Mouse (Mus musculus) stomach, embryonic 15.5 days (tissue): ENCODE measurements around the gene 1190002N15Rik. TPM values are rescaled to one million over a fixed set of nuclear protein-coding genes. Genes with fewer than 3 reads are reported as not detected.

Experiments used
- ATAC-seq: fragments of 200-750 bp; cut with Nextera tagmentation; 2 replicates; pipeline ENCODE4 v1.8.0; 2017; ENCODE audit warnings: low read depth, moderate number of reproducible peaks, moderate TSS enrichment; ENCODE audit not compliant: insufficient read depth, low FRiP score
- H3K27ac ChIP-seq: fragments of 300-500 bp; sonication (generic); 2 replicates; pipeline ENCODE4 v1.5.1; 2015; ENCODE audit warnings: mild to moderate bottlenecking, inconsistent platforms
- H3K27me3 ChIP-seq: fragments of 300-500 bp; sonication (generic); replicated peaks from 2 replicates; pipeline ENCODE4 v1.6.1; 2015; ENCODE audit warnings: inconsistent platforms
- H3K36me3 ChIP-seq: fragments of 300-500 bp; sonication (generic); 2 replicates; pipeline ENCODE4 v1.6.1; 2015; ENCODE audit warnings: inconsistent platforms
- H3K4me1 ChIP-seq: fragments of 300-500 bp; sonication (generic); 2 replicates; pipeline ENCODE4 v1.6.1; 2015; ENCODE audit warnings: inconsistent platforms
- H3K4me2 ChIP-seq: fragments of 300-500 bp; sonication (generic); 2 replicates; pipeline ENCODE4 v1.6.1; 2015; ENCODE audit warnings: mild to moderate bottlenecking, inconsistent platforms
- H3K4me3 ChIP-seq: fragments of 300-500 bp; sonication (generic); replicated peaks from 2 replicates; pipeline ENCODE4 v1.5.1; 2015; ENCODE audit warnings: inconsistent platforms
- H3K9ac ChIP-seq: fragments of 300-500 bp; sonication (generic); 2 replicates; pipeline ENCODE4 v1.6.1; 2015; ENCODE audit warnings: inconsistent platforms
- H3K9me3 ChIP-seq: fragments of 300-500 bp; sonication (generic); 2 replicates; pipeline ENCODE4 v1.6.1; 2016; ENCODE audit warnings: inconsistent platforms
- WGBS: fragments of 180-500 bp; shearing (Covaris S2); methylation state at CpG from one replicate; pipeline ENCODE4 v1.1.7; 2015; 5-methylcytosine and 5-hydroxymethylcytosine counted together
- polyA plus RNA-seq: library from polyadenylated mRNA; unstranded; fragments of >200 nt; fragmentation: Nextera tagmentation; extraction: Ambion mirVana; gene quantifications from 2 replicates; pipeline ENCODE4 v1.2.1, GENCODE M21; 2015

The 1190002N15Rik gene
- polyA plus RNA-seq, 1 experiment from 2014 or later = 23.0 TPM

DNA sequence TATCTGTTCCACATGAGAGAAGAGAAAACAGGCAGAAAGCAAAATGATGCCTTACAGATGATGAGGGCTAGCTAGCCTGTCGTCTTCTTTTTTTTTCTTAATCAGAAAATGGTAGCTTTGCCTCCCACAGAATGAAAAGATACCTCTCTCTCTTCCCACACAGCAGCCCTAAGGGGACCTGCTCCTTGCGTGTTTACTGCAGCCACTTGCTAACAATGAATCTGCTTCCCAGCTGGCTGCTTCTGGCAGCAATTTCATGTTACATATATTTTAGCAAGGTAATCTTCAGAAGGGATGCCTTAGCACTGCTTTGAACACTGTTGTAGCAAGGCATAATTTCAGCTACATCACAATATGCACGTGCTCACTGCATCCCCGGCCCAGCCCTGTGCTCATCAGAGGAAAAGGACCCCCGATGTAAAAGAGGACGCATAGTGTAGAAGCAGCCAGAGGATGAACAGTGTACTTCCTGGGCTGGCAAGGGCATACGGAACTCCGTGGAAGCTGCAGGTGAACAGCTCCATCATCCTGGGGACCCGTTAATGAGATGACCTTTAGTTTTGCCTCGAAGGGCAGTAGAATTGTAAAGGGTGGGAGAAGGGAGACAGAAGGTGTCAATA is 64.8 kb downstream of the 1190002N15Rik start:
- no peaks in the 10 kb centered on the region for H3K36me3 ChIP-seq
- H3K27ac ChIP-seq = no peak overlapping the region
- no peaks in the 10 kb centered on the region for H3K4me1 ChIP-seq
- H3K9me3 ChIP-seq = no peaks in the 10 kb centered on the region
- no peak overlapping the region for H3K4me3 ChIP-seq
- ATAC-seq = no peak
- H3K9ac ChIP-seq = no peak overlapping the region
- H3K27me3 ChIP-seq = no peaks in the 10 kb centered on the region
- no peak overlapping the region for H3K4me2 ChIP-seq
- 51% methylated on average over 10 of the region's 10 CpGs for WGBS

DNA sequence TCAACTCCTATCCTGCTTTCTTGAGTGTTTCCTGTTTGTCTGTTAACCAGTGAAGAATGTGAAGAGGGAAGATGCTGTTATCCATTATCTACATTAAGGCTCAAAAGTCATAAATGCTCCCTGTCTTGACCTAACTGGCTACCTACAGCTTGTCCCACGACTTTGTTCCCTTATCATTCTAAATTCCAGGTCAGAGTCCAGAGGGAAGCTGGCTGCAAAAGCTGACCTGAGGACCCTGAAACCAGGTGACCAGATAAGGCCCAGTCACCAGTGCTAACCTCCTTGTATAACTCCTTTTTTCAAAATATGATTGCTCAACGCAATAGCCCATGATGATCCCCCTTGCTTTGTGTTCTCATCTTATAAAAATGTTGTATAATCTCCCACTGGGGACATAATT is 66.4 kb downstream of the 1190002N15Rik start:
- ATAC-seq = no peak
- WGBS = 46% methylated on average over 2 of the region's 2 CpGs
- Histone ChIP-seq H3K9ac (no peak overlapping the region), H3K36me3 (no peaks in the 10 kb centered on the region), H3K4me3 (no peak overlapping the region), H3K27me3 (no peaks in the 10 kb centered on the region), H3K4me2 (no peak overlapping the region), H3K27ac (no peak overlapping the region), H3K4me1 (no peaks in the 10 kb centered on the region), H3K9me3 (no peaks in the 10 kb centered on the region)

Other genes starting within 250 kb of the 1190002N15Rik start
- 3.9 and 4.1 TPM in 2 replicates for gene Slc9a9, start 131.8 kb upstream of the 1190002N15Rik start, polyA plus RNA-seq